Mouse (Mus musculus) frontal cortex, postnatal 25 days (tissue): Measurements from ENCODE around the gene Ccni.

Source experiments
- DNase-seq, 2 experiments: peaks; one replicate each; pipeline ENCODE4 v3.0.0; 2022; ENCODE audit warnings: low spot score in 2 of 2

The Ccni gene

DNA sequence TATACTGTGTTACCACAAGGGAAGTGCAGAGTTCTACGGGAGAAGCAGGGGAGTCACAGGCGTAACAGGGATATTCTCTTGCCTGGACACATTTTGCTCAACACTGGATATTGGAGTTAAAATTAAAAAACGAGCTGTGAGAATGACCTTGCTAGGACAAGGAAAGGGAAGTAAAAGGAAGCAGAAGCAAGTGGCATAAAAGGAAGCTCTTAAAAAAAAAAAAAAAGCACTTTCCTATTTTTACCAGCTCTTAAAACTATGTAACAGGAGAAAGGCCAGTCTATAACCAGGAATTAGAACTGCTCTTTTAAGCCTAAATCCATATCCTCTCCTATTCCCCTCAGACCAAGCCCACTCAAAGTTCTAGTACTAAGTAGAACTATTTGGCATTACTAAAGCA lies 8.1 kb downstream of the Ccni start:
- no peak for DNase-seq

GRCm38 (mm10) chr5:93190428-93190827 lies 15.9 kb downstream of the Ccni start:
- no peak for DNase-seq

DNA sequence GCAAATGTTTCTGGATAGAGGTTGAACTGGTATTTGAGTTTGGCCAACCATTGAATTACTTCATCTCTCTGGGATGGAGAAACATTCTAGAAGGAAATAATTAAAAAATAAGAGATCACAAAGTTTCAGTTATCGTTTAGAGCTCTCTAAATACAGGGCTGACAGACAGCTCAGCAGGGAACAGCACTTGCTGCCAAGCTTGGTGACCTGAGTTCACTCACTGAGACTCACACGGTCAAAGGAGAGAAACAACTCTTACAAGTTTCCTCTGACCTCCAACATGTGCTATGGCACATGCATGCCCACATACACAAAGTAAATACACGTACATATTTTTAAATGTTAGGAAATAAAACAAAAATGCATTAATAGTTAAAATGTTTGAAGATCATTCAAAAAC lies 16.7 kb downstream of the Ccni start:
- no peak for DNase-seq

GRCm38 (mm10) chr5:93184548-93184947 lies 21.7 kb downstream of the Ccni start:
- no peak for DNase-seq

- DNase-seq, result no peak
Observed at GRCm38 (mm10) chr5:93183311-93183710, 23.0 kb downstream of the Ccni start.

- no peak for DNase-seq
Observed at GRCm38 (mm10) chr5:93180252-93180651, 26.0 kb downstream of the Ccni start.

GRCm38 (mm10) chr5:93178616-93179015 lies 27.7 kb downstream of the Ccni start:
- no peak for DNase-seq

GRCm38 (mm10) chr5:93174675-93175074 lies 31.6 kb downstream of the Ccni start:
- no peak for DNase-seq

- DNase-seq, result no peak
Observed at GRCm38 (mm10) chr5:93172536-93172935, 33.8 kb downstream of the Ccni start.

GRCm38 (mm10) chr5:93171420-93171819 lies 34.9 kb downstream of the Ccni start:
- DNase-seq, result no peak

- DNase-seq, result no peak
Observed at GRCm38 (mm10) chr5:93168654-93169053, 37.6 kb downstream of the Ccni start.

- DNase-seq, result no peak
Observed at GRCm38 (mm10) chr5:93167919-93168516, 38.3 kb downstream of the Ccni start.

DNA sequence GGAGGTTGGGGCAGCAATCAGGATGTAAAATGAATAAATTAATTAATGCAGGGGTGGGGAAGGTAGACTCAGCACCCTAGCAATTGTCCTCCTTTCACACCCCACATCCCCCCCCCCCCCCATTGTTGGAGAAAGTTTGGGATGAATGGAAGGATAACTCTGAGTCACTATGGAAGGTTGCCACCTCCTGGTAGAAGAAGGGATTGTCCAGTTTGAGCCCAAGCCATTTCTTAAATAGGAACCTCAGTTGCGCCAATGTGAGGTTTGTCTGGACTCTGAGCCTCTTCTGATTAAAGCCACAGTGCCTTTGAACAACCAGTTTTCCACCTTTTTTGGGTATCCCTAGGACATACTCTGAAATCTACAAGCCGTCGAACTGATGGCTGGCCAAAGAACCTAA lies 42.8 kb downstream of the Ccni start:
- no peak for DNase-seq

DNA sequence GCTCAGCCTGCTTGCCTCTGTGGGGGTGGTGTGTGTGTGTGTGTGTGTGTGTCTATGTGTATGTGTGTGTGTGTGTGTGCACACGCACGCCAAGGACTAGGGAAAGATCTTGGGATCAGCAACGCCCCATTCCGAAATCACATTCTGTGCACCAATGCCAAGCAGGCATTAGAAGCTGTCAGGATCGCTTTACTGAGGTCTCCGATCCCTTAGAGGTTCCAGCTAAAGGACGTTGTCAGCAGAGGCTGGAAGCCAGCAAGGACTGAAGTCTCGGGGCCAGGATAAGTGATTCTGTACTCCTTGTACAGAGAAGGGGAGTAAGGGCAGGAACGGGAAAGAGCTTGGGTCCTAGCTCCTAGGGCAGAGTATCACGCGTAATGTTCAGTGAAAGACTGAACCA lies 51.9 kb downstream of the Ccni start:
- no peak for DNase-seq

DNA sequence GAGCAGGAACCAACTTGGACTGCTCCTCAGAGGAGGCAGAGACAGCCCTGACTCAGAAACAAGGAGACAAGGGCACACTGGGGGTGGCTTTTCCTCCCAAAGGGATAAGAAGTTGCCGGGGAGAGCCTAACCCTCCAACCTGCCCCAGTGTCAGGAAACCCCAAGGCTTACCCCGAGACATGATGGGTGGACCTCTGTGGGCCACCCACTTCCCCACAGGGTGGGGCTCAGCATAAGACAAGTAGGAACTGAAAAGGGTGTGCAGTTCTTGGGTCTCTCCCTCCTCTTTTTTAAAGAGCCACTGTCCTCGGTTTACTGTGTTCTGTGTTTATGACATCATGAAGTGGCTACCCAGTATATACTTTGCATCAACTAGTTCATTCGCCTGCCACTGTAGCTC lies 53.8 kb downstream of the Ccni start:
- no peak for DNase-seq

DNA sequence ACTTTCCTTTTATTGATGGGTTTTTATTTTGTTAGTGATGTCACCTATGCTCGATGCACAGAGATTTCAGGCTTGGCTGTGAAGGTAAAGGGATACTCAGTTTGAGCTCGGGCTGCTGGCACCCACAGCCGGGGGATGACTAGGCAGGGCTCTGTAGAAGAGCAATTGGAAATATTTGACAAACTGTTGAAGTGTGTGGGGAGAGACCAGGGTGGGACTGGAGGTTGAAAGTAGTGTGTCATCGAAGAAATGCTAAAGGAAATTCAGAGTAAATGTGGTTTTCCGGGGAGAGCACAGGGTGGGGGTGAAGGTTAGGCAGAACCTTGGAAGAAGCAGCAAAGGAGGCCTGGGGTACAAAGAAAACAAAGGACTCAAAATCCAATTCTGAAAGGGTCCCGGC lies 54.3 kb downstream of the Ccni start:
- no peak for DNase-seq

- no peak for DNase-seq
Observed at GRCm38 (mm10) chr5:93149969-93150777, 56.1 kb downstream of the Ccni start.

DNA sequence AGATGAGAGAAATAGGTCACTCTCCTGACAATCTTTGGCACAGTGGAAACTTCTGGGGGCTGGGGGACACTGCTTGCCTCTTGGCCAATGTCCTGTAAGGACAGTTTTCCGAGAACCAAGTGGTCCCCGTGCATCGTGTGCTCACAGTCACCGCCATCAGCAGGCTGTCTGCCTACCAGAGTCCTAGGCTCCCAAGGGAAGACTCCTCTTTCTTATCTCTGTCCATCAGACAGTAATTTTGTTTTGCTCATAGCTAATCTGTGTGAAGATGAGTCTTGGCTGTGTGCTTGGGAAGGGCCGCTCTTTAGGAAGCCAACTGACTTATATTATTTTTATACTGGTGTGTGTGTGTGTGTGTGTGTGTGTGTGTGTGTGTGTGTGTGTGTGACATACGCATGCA lies 60.8 kb downstream of the Ccni start:
- DNase-seq, result no peak

- DNase-seq, result no peak
Observed at GRCm38 (mm10) chr5:93144874-93145273, 61.4 kb downstream of the Ccni start.

DNA sequence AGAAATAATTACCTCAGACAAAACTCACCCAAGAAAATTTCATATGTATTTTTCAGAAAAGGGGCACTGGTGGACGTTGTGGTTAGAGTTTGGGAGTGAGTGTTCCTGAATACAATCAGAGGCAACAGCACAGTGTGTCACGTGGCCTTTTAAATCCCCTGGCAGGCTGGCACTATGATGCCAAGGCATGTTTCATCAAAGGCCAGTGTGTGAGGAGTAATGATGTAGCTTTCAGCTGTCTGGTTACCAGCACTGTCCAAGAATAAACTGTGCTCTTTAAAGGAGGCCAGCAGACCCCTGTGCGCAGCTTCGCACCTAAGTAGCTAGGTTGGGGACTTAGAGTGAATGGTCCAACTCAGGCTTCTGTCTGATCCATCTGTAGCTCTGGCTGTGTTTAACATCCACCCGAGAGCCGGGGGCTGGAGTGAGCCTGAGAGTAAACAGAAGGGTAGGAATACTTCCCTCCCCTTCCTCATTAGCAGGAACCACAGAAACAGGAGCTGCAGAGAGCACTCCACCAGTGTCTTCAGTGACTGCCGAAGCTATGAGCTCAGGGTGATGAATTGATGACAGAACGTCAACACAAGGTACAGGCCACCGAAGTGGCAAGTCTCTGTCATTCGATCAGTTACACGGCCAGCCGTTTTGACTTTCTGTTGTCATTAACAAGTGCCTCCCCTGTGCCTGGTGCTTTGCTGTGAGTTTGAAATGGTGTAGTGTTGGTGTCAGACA lies 62.8 kb downstream of the Ccni start:
- no peak for DNase-seq

DNA sequence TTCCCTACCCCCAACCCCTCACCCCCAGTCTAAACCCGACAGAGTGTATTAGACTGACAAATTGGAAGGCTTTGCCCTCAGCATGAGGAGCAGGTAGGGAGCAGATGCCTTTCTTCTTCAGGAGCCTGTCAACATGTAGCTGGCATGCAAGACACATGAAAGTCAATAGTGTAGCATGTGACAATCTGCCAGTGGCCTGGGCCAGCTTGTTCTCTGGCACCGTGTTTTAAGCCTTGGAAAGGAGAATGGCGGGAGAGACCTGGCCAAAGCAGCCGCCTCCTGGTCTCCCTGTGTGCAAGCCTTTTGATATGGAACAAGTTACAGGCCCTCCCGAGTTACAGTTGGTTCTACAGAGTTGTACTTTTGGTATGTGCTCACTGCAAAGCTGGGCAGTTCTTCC lies 65.5 kb downstream of the Ccni start:
- no peak for DNase-seq

GRCm38 (mm10) chr5:93139350-93139749 lies 66.9 kb downstream of the Ccni start:
- DNase-seq, result no peak
